Mouse (Mus musculus) liver (tissue): ENCODE results near the gene Tmcc3.
"Not testable (repeated sequence)": the region's sequence is repeated elsewhere in the genome, so short reads cannot be mapped to it uniquely, and the experiment has no call there.

Experiments used
- DNase-seq: peaks from one replicate; pipeline ENCODE4 v3.0.0-alpha.2; 2020; ENCODE audit warnings: mixed read lengths

Tmcc3 gene

GRCm38 (mm10) chr10:94520306-94521106 lies 208.8 kb downstream of the Tmcc3 start:
- no peak for DNase-seq

GRCm38 (mm10) chr10:94521107-94521401 lies 209.3 kb downstream of the Tmcc3 start:
- peak; percentile 28 for DNase-seq

GRCm38 (mm10) chr10:94521776-94522175 lies 210.0 kb downstream of the Tmcc3 start:
- DNase-seq = no peak

- no peak for DNase-seq
These were observed 211.5 kb downstream of the Tmcc3 start for GRCm38 (mm10) chr10:94523297-94523696.

- peak; percentile 74 for DNase-seq
These were observed 212.0 kb downstream of the Tmcc3 start for GRCm38 (mm10) chr10:94523711-94524156.

GRCm38 (mm10) chr10:94524966-94525365 lies 213.2 kb downstream of the Tmcc3 start:
- DNase-seq = no peak

- no peak for DNase-seq
These were observed 214.0 kb downstream of the Tmcc3 start for GRCm38 (mm10) chr10:94525784-94526183.

GRCm38 (mm10) chr10:94526834-94527233 lies 215.1 kb downstream of the Tmcc3 start:
- DNase-seq = no peak

- peak; percentile 68 for DNase-seq
These were observed 215.5 kb downstream of the Tmcc3 start for GRCm38 (mm10) chr10:94527248-94527647.

GRCm38 (mm10) chr10:94530079-94530478 lies 218.3 kb downstream of the Tmcc3 start:
- DNase-seq = no peak

GRCm38 (mm10) chr10:94531482-94531881 lies 219.7 kb downstream of the Tmcc3 start:
- DNase-seq = no peak

GRCm38 (mm10) chr10:94533081-94533724 lies 221.5 kb downstream of the Tmcc3 start:
- no peak for DNase-seq

GRCm38 (mm10) chr10:94538623-94539022 lies 226.9 kb downstream of the Tmcc3 start:
- not testable (repeated sequence) for DNase-seq

- DNase-seq = no peak
These were observed 228.5 kb downstream of the Tmcc3 start for GRCm38 (mm10) chr10:94540241-94540640.

GRCm38 (mm10) chr10:94543956-94544355 lies 232.2 kb downstream of the Tmcc3 start:
- no peak for DNase-seq

GRCm38 (mm10) chr10:94544803-94545202 lies 233.1 kb downstream of the Tmcc3 start:
- DNase-seq = no peak

- no peak for DNase-seq
These were observed 233.7 kb downstream of the Tmcc3 start for GRCm38 (mm10) chr10:94545259-94546019.

GRCm38 (mm10) chr10:94546617-94547016 lies 234.9 kb downstream of the Tmcc3 start:
- no peak for DNase-seq

- DNase-seq = no peak
These were observed 237.9 kb downstream of the Tmcc3 start for GRCm38 (mm10) chr10:94549511-94550232.

- DNase-seq = no peak
These were observed 238.9 kb downstream of the Tmcc3 start for GRCm38 (mm10) chr10:94550649-94551048.

GRCm38 (mm10) chr10:94551065-94551464 lies 239.3 kb downstream of the Tmcc3 start:
- no peak for DNase-seq

GRCm38 (mm10) chr10:94551511-94551910 lies 239.8 kb downstream of the Tmcc3 start:
- DNase-seq = no peak
